Mouse (Mus musculus) hindbrain, embryonic 11.5 days (tissue): ENCODE measurements around the gene 1700020N15Rik. TPM values are rescaled to one million over a fixed set of nuclear protein-coding genes. Genes with fewer than 3 reads are reported as not detected.
"Not testable (repeated sequence)": the region's sequence is repeated elsewhere in the genome, so short reads cannot be mapped to it uniquely, and the experiment has no call there.

Experiments used
- ATAC-seq: fragments of 200-750 bp; cut with Nextera tagmentation; 2 replicates; pipeline ENCODE4 v1.8.0; 2017; ENCODE audit warnings: mild to moderate bottlenecking, moderate TSS enrichment, moderate library complexity; ENCODE audit not compliant: low FRiP score
- DNase-seq: peaks from one replicate; pipeline ENCODE4 v3.0.0-alpha.2; 2015; ENCODE audit warnings: low spot score
- H3K27ac ChIP-seq: fragments of 300-500 bp; sonication (generic); 2 replicates; pipeline ENCODE4 v1.5.1; 2014; ENCODE audit warnings: mild to moderate bottlenecking, low read depth, low read length
- H3K27me3 ChIP-seq: fragments of 300-500 bp; sonication (generic); 2 replicates; pipeline ENCODE4 v1.6.1; 2014; ENCODE audit warnings: mild to moderate bottlenecking, low read length, moderate library complexity, mixed read lengths; ENCODE audit not compliant: control insufficient read depth, insufficient read depth
- H3K36me3 ChIP-seq: fragments of 300-500 bp; sonication (generic); 2 replicates; pipeline ENCODE4 v1.6.1; 2014; ENCODE audit warnings: mild to moderate bottlenecking, low read length, moderate library complexity, mixed read lengths; ENCODE audit not compliant: control insufficient read depth, insufficient read depth
- H3K4me1 ChIP-seq: fragments of 300-500 bp; sonication (generic); replicated peaks from 2 replicates; pipeline ENCODE4 v1.6.1; 2014; ENCODE audit warnings: low read length, mixed read lengths; ENCODE audit not compliant: control insufficient read depth, insufficient read depth
- H3K4me2 ChIP-seq: fragments of 300-500 bp; sonication (generic); replicated peaks from 2 replicates; pipeline ENCODE4 v1.6.1; 2014; ENCODE audit warnings: mild to moderate bottlenecking, low read depth, low read length
- H3K4me3 ChIP-seq: fragments of 300-500 bp; sonication (generic); 2 replicates; pipeline ENCODE4 v1.5.1; 2014; ENCODE audit warnings: low read depth, low read length
- H3K9ac ChIP-seq: fragments of 300-500 bp; sonication (generic); 2 replicates; pipeline ENCODE4 v1.6.1; 2014; ENCODE audit warnings: low read depth, low read length
- H3K9me3 ChIP-seq: fragments of 300-500 bp; sonication (generic); 2 replicates; pipeline ENCODE4 v1.6.1; 2016; ENCODE audit warnings: low read length; ENCODE audit not compliant: control insufficient read depth
- WGBS: fragments of 180-500 bp; shearing (Covaris S2); extraction: QIAGEN DNeasy Blood & Tissue Kit; methylation state at CpG from one replicate; pipeline ENCODE4 v1.1.7; 2014; 5-methylcytosine and 5-hydroxymethylcytosine counted together
- polyA plus RNA-seq: library from polyadenylated mRNA; unstranded; fragments of >200 nt; fragmentation: Nextera tagmentation; extraction: Ambion mirVana; gene quantifications from 2 replicates; pipeline ENCODE4 v1.2.1, GENCODE M21; 2014

The 1700020N15Rik gene
- polyA plus RNA-seq = 0.53 TPM in 1 of 2 replicates, not detected in the other

GRCm38 (mm10) chrX:69945000-69945399, at the start of gene 1700020N15Rik:
Gene 1700020N15Rik, plus strand, starts transcription at chrX:69945300.
- whole genome bisulfite sequencing = 73% methylated on average over 2 of the region's 5 CpGs
- H3K27ac ChIP-seq, H3K9me3 ChIP-seq, H3K4me2 ChIP-seq, H3K4me3 ChIP-seq, H3K4me1 ChIP-seq, H3K9ac ChIP-seq, DNase-seq, H3K36me3 ChIP-seq, H3K27me3 ChIP-seq, ATAC-seq: not testable (repeated sequence)

- ATAC-seq = peak; percentile 80
- 62% methylated on average over 2 of the region's 2 CpGs for WGBS
These were observed 31.9 kb downstream of the 1700020N15Rik start for GRCm38 (mm10) chrX:69976790-69977579.

More at GRCm38 (mm10) chrX:69976790-69977579, 31.9 kb downstream of the 1700020N15Rik start:
- DNase-seq = no peak
- Histone ChIP-seq H3K9me3 (no peaks in the 10 kb centered on the region), H3K4me2 (no peak overlapping the region), H3K4me3 (no peak overlapping the region), H3K4me1 (no peaks in the 10 kb centered on the region), H3K27me3 (no peaks in the 10 kb centered on the region), H3K27ac (no peak overlapping the region), H3K36me3 (no peaks in the 10 kb centered on the region), H3K9ac (no peak overlapping the region)
